16 mouse cellular contexts compared by ENCODE assay signal in genomic region chr7:52702464-52703145, GRCm38 (mm10).
DNase-seq lines count a peak whose midpoint lies in the region; ATAC-seq and TF ChIP-seq lines count a peak whose summit lies in the region.
"Had no signal": no experiment of that assay in that cellular context is flagged by ENCODE, and none has a peak within 500 bp of the region (broad histone marks: within the 10 kb centered on the region; RNA-seq: fewer than 3 reads in every experiment).

No protein-coding gene starts in this region.

- no peaks in the 10 kb centered on the region for H3K9me3 ChIP-seq in kidney, embryonic 15.5 days (replicated peaks)
- no peaks in the 10 kb centered on the region for H3K9me3 ChIP-seq in forebrain, postnatal 0 days (ENCODE audit: low read length)
- H3K9me3 ChIP-seq: heart, embryonic 13.5 days; limb, embryonic 12.5 days had no signal

- H3K36me3 ChIP-seq in kidney, embryonic 15.5 days: no peaks in the 10 kb centered on the region
- H3K36me3 ChIP-seq in forebrain, postnatal 0 days (ENCODE audit: insufficient read depth): no peaks in the 10 kb centered on the region
- H3K36me3 ChIP-seq: heart, embryonic 13.5 days; limb, embryonic 12.5 days had no signal

- no peak overlapping the region for H3K4me3 ChIP-seq in kidney, embryonic 15.5 days (replicated peaks)
- no peak overlapping the region for H3K4me3 ChIP-seq in forebrain, postnatal 0 days (ENCODE audit: low read depth, low read length)
- H3K4me3 ChIP-seq: heart, embryonic 13.5 days; limb, embryonic 12.5 days; myocyte had no signal

- 51% methylated on average over 3 of the region's 3 CpGs for WGBS in kidney, embryonic 15.5 days
- 49% methylated on average over 3 of the region's 3 CpGs for WGBS in forebrain, postnatal 0 days

- TF ChIP-seq POLR2A in brain, embryonic 14.5 days (IDR thresholded peaks at IDR 0.05; ENCODE audit: borderline replicate concordance, extremely low read depth, insufficient read depth, insufficient read length, poor library complexity, severe bottlenecking): no peak

- no peaks in the 10 kb centered on the region for H3K27me3 ChIP-seq in kidney, embryonic 15.5 days
- H3K27me3 ChIP-seq in forebrain, postnatal 0 days (ENCODE audit: insufficient read depth, low read length): no peaks in the 10 kb centered on the region
- H3K27me3 ChIP-seq: heart, embryonic 13.5 days; limb, embryonic 12.5 days had no signal

- DNase-seq in kidney, postnatal 10 days: no peak
- peak; percentile 76 for DNase-seq in brain, embryonic 14.5 days (ENCODE audit: low read depth)
- DNase-seq in forebrain, postnatal 0 days: peak; percentile 10
- DNase-seq in layer of hippocampus, postnatal 14 days (ENCODE audit: low spot score in 2 of 2): peak; percentile 7 to 60
- DNase-seq in heart, adult 8-10 months (ENCODE audit: low spot score): no peak
- no peak for DNase-seq in adrenal gland, adult (ENCODE audit: inconsistent age in 2 of 2, low spot score in 1 of 2)
- no peak for DNase-seq in frontal cortex, postnatal 25 days (ENCODE audit: low spot score in 2 of 2)
- DNase-seq: adrenal gland, postnatal 14 days; embryo, embryonic 11 days; gastrocnemius, postnatal 14 days; liver, postnatal 0 days had no signal

- H3K9ac ChIP-seq in kidney, embryonic 15.5 days: no peak overlapping the region
- no peak overlapping the region for H3K9ac ChIP-seq in forebrain, postnatal 0 days
- H3K9ac ChIP-seq: heart, embryonic 13.5 days; limb, embryonic 12.5 days; liver, postnatal 0 days had no signal

- H3K4me1 ChIP-seq in kidney, embryonic 15.5 days: no peaks in the 10 kb centered on the region
- H3K4me1 ChIP-seq in forebrain, postnatal 0 days (ENCODE audit: insufficient read depth): no peaks in the 10 kb centered on the region
- H3K4me1 ChIP-seq: heart, embryonic 13.5 days; limb, embryonic 12.5 days had no signal

- TF ChIP-seq CTCF in brain, embryonic 14.5 days (IDR thresholded peaks at IDR 0.05; ENCODE audit: borderline replicate concordance, extremely low read depth, insufficient read depth, insufficient read length): no peak
- TF ChIP-seq CTCF in forebrain, postnatal 0 days (IDR thresholded peaks at IDR 0.05; ENCODE audit: low read depth): no peak

- peak; percentile 88 for ATAC-seq in kidney, embryonic 15.5 days (replicated peaks; ENCODE audit: low FRiP score)
- peak; percentile 72; the same call in 1 of the 2 replicates for ATAC-seq in forebrain, postnatal 0 days
- ATAC-seq: liver, postnatal 0 days had no signal

- no peak overlapping the region for H3K4me2 ChIP-seq in kidney, embryonic 15.5 days
- no peak overlapping the region for H3K4me2 ChIP-seq in forebrain, postnatal 0 days (ENCODE audit: low read depth)
- H3K4me2 ChIP-seq: heart, embryonic 13.5 days; limb, embryonic 12.5 days had no signal

- no peak overlapping the region for H3K27ac ChIP-seq in kidney, embryonic 15.5 days
- no peak overlapping the region for H3K27ac ChIP-seq in forebrain, postnatal 0 days (ENCODE audit: low read depth, low read length)
- H3K27ac ChIP-seq: heart, embryonic 13.5 days; limb, embryonic 12.5 days; macrophage had no signal

Comparison
In these comparisons a context has a peak if more than half of its experiments do, and no peak if none do; other contexts are left out.
1. DNase-seq: peak in brain, embryonic 14.5 days (single experiment), forebrain, postnatal 0 days (single experiment) and layer of hippocampus, postnatal 14 days (2 of 2); none in kidney, postnatal 10 days (single experiment), heart, adult 8-10 months (single experiment), adrenal gland, adult (0 of 2) and frontal cortex, postnatal 25 days (0 of 2).